Mouse (Mus musculus): Measurements from ENCODE around the gene Ces1h. TPM values are rescaled to one million over a fixed set of nuclear protein-coding genes. Genes with fewer than 3 reads are reported as not detected.

Ces1h gene
- polyA plus RNA-seq, 1 experiment from 2014 or later: not detected

- H3K4me2 ChIP-seq (replicated peaks): no peak overlapping the region
- H3K9ac ChIP-seq: no peak overlapping the region
- no peak overlapping the region for H3K27ac ChIP-seq
- no peaks in the 10 kb centered on the region for H3K9me3 ChIP-seq (replicated peaks)
- no peaks in the 10 kb centered on the region for H3K27me3 ChIP-seq
- H3K36me3 ChIP-seq: no peaks in the 10 kb centered on the region
- no peak for ATAC-seq (ENCODE audit: low FRiP score)
- no peaks in the 10 kb centered on the region for H3K4me1 ChIP-seq
- 83% methylated on average over 2 of the region's 2 CpGs for WGBS
- no peak overlapping the region for H3K4me3 ChIP-seq
Observed at GRCm38 (mm10) chr8:93325123-93325522, 54.4 kb downstream of the Ces1h start.

DNA sequence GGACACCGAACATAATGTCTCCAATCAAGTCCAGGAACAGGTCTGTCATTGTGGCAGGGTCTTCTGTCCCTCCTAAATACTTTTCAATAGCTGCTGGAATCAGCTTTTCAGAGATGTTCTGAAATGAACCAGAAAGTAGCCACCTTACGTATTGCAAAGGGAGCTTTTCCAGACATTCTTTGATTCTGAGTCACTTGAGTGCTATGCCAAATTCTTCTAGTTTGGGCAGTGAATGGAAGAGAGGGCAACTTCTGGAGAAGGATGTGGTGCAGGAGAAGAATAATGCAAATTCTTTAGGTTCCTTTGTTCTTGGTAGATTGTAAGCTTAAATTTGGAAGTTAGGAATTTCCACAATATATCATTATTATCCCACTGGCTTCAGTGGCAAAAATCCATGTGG is 62.5 kb downstream of the Ces1h start:
- H3K9ac ChIP-seq: no peak overlapping the region
- H3K4me3 ChIP-seq: no peak overlapping the region
- ATAC-seq (ENCODE audit: low FRiP score): no peak
- no peak overlapping the region for H3K4me2 ChIP-seq (replicated peaks)
- H3K36me3 ChIP-seq: no peaks in the 10 kb centered on the region
- H3K27me3 ChIP-seq: no peaks in the 10 kb centered on the region
- no peaks in the 10 kb centered on the region for H3K9me3 ChIP-seq (replicated peaks)
- no peak overlapping the region for H3K27ac ChIP-seq
- H3K4me1 ChIP-seq: no peaks in the 10 kb centered on the region
- 85% methylated on average over 2 of the region's 2 CpGs for WGBS

DNA sequence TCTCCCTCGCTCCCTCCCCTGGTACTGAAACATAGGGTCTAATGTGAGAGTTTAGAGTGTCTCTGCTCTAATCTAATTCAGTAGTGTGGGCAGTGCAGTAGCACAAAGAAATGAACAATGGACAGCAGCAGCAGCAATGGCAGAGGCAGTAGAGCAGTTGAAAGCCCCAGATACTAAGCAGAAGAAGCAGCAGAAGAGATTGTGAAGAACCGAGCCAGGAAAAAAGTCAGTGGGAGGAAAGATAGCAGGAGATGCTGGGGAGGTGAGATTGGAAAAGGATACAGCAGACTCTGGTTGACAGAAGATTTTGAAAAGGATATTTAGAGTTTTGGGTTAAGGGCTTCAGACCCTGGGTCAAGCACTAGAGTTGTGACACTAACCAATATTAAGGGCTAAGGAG is 64.0 kb downstream of the Ces1h start:
- no peak overlapping the region for H3K4me3 ChIP-seq
- no peak for ATAC-seq (ENCODE audit: low FRiP score)
- no peaks in the 10 kb centered on the region for H3K36me3 ChIP-seq
- H3K27me3 ChIP-seq: no peaks in the 10 kb centered on the region
- no peak overlapping the region for H3K4me2 ChIP-seq (replicated peaks)
- 88% methylated on average over 2 of the region's 2 CpGs for WGBS
- no peaks in the 10 kb centered on the region for H3K9me3 ChIP-seq (replicated peaks)
- no peak overlapping the region for H3K27ac ChIP-seq
- H3K9ac ChIP-seq: no peak overlapping the region
- no peaks in the 10 kb centered on the region for H3K4me1 ChIP-seq

Other genes starting within 250 kb of the Ces1h start
- not detected in 2 replicates for gene Ces1c, start 248.4 kb downstream of the Ces1h start, polyA plus RNA-seq (2016; fragmentation: Nextera tagmentation; extraction: Ambion mirVana)
- gene Ces1d, start 181.9 kb downstream of the Ces1h start, polyA plus RNA-seq (2016; fragmentation: Nextera tagmentation; extraction: Ambion mirVana): 0.23 and 0.48 TPM in 2 replicates
- not detected in 2 replicates for gene Ces1e, start 150.1 kb downstream of the Ces1h start, polyA plus RNA-seq (2016; fragmentation: Nextera tagmentation; extraction: Ambion mirVana)
- not detected in 2 replicates for gene Ces1f, start 100.0 kb downstream of the Ces1h start, polyA plus RNA-seq (2016; fragmentation: Nextera tagmentation; extraction: Ambion mirVana)
- not detected in 2 replicates for gene Ces1g, start 42.4 kb downstream of the Ces1h start, polyA plus RNA-seq (2016; fragmentation: Nextera tagmentation; extraction: Ambion mirVana)
- 0.10 and 0.17 TPM in 2 replicates for gene Ces5a, start 156.1 kb upstream of the Ces1h start, polyA plus RNA-seq (2016; fragmentation: Nextera tagmentation; extraction: Ambion mirVana)

All from hindbrain, embryonic 12.5 days (tissue).